Mouse (Mus musculus) forebrain, embryonic 11.5 days (tissue): ENCODE measurements at regions not wholly inside any gene's neighbourhood (a gene's known extent, or its start where the extent isn't known, plus 50 kb on each side); places are given as distances from the start of the nearest gene placed in this dataset.
A peak's percentile ranks its signal among the peaks of the same experiment; 100 is the strongest.

Experiments used
- ATAC-seq: fragments of 200-750 bp; cut with Nextera tagmentation; replicated peaks from 2 replicates; pipeline ENCODE4 v1.8.0; 2017; ENCODE audit warnings: moderate TSS enrichment; ENCODE audit not compliant: low FRiP score
- DNase-seq: peaks from one replicate; pipeline ENCODE4 v3.0.0-alpha.2; 2017; ENCODE audit warnings: low spot score
- H3K27ac ChIP-seq: fragments of 300-500 bp; sonication (generic); 2 replicates; pipeline ENCODE4 v1.5.1; 2014; ENCODE audit warnings: low read depth, low read length
- H3K27me3 ChIP-seq: fragments of 300-500 bp; sonication (generic); 2 replicates; pipeline ENCODE4 v1.6.1; 2014; ENCODE audit warnings: mild to moderate bottlenecking, low read length, mixed read lengths; ENCODE audit not compliant: control insufficient read depth, insufficient read depth
- H3K36me3 ChIP-seq: fragments of 300-500 bp; sonication (generic); 2 replicates; pipeline ENCODE4 v1.6.1; 2014; ENCODE audit warnings: mild to moderate bottlenecking, low read length, moderate library complexity, mixed read lengths; ENCODE audit not compliant: control insufficient read depth, insufficient read depth
- H3K4me1 ChIP-seq: fragments of 300-500 bp; sonication (generic); replicated peaks from 2 replicates; pipeline ENCODE4 v1.6.1; 2014; ENCODE audit warnings: low read length, mixed read lengths; ENCODE audit not compliant: control insufficient read depth, insufficient read depth
- H3K4me2 ChIP-seq: fragments of 300-500 bp; sonication (generic); 2 replicates; pipeline ENCODE4 v1.6.1; 2014; ENCODE audit warnings: low read depth, mild to moderate bottlenecking, low read length, moderate library complexity, mixed read lengths; ENCODE audit not compliant: severe bottlenecking
- H3K4me3 ChIP-seq: fragments of 300-500 bp; sonication (generic); 2 replicates; pipeline ENCODE4 v1.5.1; 2014; ENCODE audit warnings: low read depth, low read length
- H3K9ac ChIP-seq: fragments of 300-500 bp; sonication (generic); 2 replicates; pipeline ENCODE4 v1.6.1; 2014; ENCODE audit warnings: low read length
- H3K9me3 ChIP-seq: fragments of 300-500 bp; sonication (generic); 2 replicates; pipeline ENCODE4 v1.6.1; 2016; ENCODE audit warnings: low read length, mixed read lengths; ENCODE audit not compliant: control insufficient read depth
- WGBS: fragments of 180-500 bp; shearing (Covaris S2); extraction: QIAGEN DNeasy Blood & Tissue Kit; methylation state at CpG from one replicate; pipeline ENCODE4 v1.1.7; 2014; 5-methylcytosine and 5-hydroxymethylcytosine counted together

GRCm38 (mm10) chr1:61139984-61140648, 162.4 kb downstream of the Icos start:
- peaks cover 15% of the 10 kb centered on the region for H3K4me1 ChIP-seq
- H3K27me3 ChIP-seq, result no peaks in the 10 kb centered on the region
- no peaks in the 10 kb centered on the region for H3K9me3 ChIP-seq
- peak overlapping the region; percentile 24; the same call in 1 of the 2 replicates for H3K9ac ChIP-seq
- H3K4me3 ChIP-seq, result no peak overlapping the region
- H3K36me3 ChIP-seq, result no peaks in the 10 kb centered on the region
- 32% methylated on average over 10 of the region's 10 CpGs for WGBS
- H3K4me2 ChIP-seq, result no peak overlapping the region; the same call in 1 of the 2 replicates
- DNase-seq (no peak), ATAC-seq (peak; percentile 67; the same call in 1 of the 2 replicates)
- H3K27ac ChIP-seq, result peak overlapping the region; percentile 26; the same call in 1 of the 2 replicates

GRCm38 (mm10) chr1:61140870-61141591, 163.3 kb downstream of the Icos start:
- no peak overlapping the region for H3K9ac ChIP-seq
- no peak overlapping the region for H3K4me3 ChIP-seq
- 11% methylated on average over 9 of the region's 9 CpGs for WGBS
- no peaks in the 10 kb centered on the region for H3K36me3 ChIP-seq
- H3K27ac ChIP-seq, result no peak overlapping the region
- ATAC-seq (no peak), DNase-seq (no peak)
- H3K4me2 ChIP-seq, result no peak overlapping the region
- H3K27me3 ChIP-seq, result no peaks in the 10 kb centered on the region
- H3K9me3 ChIP-seq, result no peaks in the 10 kb centered on the region
- H3K4me1 ChIP-seq, result peaks cover 15% of the 10 kb centered on the region

GRCm38 (mm10) chr1:61141592-61141930, 163.8 kb downstream of the Icos start:
- Histone ChIP-seq H3K4me2 (no peak overlapping the region), H3K36me3 (no peaks in the 10 kb centered on the region), H3K4me3 (no peak overlapping the region), H3K4me1 (peaks cover 15% of the 10 kb centered on the region), H3K27ac (no peak overlapping the region), H3K9me3 (no peaks in the 10 kb centered on the region), H3K27me3 (no peaks in the 10 kb centered on the region), H3K9ac (no peak overlapping the region)
- DNase-seq, result no peak
- no peak for ATAC-seq
- 39% methylated on average over 2 of the region's 2 CpGs for WGBS

- 53% methylated on average over 9 of the region's 9 CpGs for WGBS
- no peak overlapping the region for H3K9ac ChIP-seq
- H3K4me3 ChIP-seq, result no peak overlapping the region
- H3K4me2 ChIP-seq, result no peak overlapping the region
- H3K9me3 ChIP-seq, result no peaks in the 10 kb centered on the region
- no peak for DNase-seq
- no peaks in the 10 kb centered on the region for H3K36me3 ChIP-seq
- no peak overlapping the region for H3K27ac ChIP-seq
- H3K4me1 ChIP-seq, result peaks cover 15% of the 10 kb centered on the region
- H3K27me3 ChIP-seq, result no peaks in the 10 kb centered on the region
- no peak for ATAC-seq
These were observed 164.2 kb downstream of the Icos start for GRCm38 (mm10) chr1:61141952-61142351.

GRCm38 (mm10) chr1:61143030-61143753, 165.5 kb downstream of the Icos start:
- WGBS, result 38% methylated on average over 14 of the region's 14 CpGs
- H3K4me2 ChIP-seq, result 0 out of 2 replicates have a peak overlapping the region, but pooled peaks have one; percentile 9
- no peaks in the 10 kb centered on the region for H3K27me3 ChIP-seq
- H3K9me3 ChIP-seq, result no peaks in the 10 kb centered on the region
- no peak overlapping the region for H3K27ac ChIP-seq
- H3K4me3 ChIP-seq, result no peak overlapping the region
- H3K4me1 ChIP-seq, result peaks cover 12% of the 10 kb centered on the region
- DNase-seq, result no peak
- ATAC-seq, result no peak
- no peak overlapping the region; the same call in 1 of the 2 replicates for H3K9ac ChIP-seq
- no peaks in the 10 kb centered on the region for H3K36me3 ChIP-seq

DNA sequence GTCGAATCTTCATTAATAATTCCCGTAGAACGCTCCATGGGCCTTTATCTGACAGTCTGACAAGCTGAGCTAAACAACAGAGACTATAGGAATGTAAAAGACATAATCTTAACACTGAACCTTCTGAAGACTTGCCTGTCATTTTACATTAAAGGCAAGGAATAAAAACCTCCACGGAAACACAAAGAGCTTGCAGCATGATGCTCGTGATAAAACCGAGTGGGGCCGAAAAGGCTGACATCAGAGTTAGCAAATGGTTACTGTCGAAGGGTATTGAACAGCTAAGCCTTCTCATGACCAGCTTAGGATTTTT, 166.0 kb downstream of the Icos start:
- Histone ChIP-seq H3K4me1 (peaks cover 12% of the 10 kb centered on the region), H3K9me3 (no peaks in the 10 kb centered on the region), H3K9ac (no peak overlapping the region; the same call in 1 of the 2 replicates), H3K27ac (no peak overlapping the region), H3K4me3 (no peak overlapping the region), H3K36me3 (no peaks in the 10 kb centered on the region), H3K4me2 (no peak overlapping the region), H3K27me3 (no peaks in the 10 kb centered on the region)
- no peak for DNase-seq
- no peak for ATAC-seq
- WGBS, result 65% methylated on average over 8 of the region's 8 CpGs

DNA sequence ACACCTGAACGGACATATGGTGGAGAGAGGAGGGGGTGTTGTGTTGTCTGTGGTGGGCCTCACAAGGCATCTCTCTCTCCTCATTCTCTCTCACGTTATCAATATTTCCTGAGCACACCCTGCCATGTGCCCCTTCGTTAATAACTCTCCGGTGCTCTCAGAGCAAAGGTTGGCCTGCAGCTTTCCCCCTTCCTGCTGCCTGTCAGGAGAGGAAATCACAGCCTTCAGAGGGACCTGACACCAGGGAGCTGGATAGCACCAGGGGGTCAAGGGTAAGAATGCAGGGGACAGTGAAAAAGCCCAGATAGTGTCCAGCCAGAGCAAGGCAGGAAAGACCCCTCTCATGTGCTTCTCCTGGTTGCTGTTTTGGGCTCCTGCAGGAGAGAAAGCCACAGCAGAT, 167.3 kb downstream of the Icos start:
- Histone ChIP-seq H3K27me3 (no peaks in the 10 kb centered on the region), H3K9ac (peak overlapping the region; percentile 7; the same call in 1 of the 2 replicates)

GRCm38 (mm10) chr1:61145572-61145971, 167.8 kb downstream of the Icos start:
- ATAC-seq (0 out of 2 replicates have a peak, but pooled peaks have one; percentile 46), DNase-seq (no peak)
- Histone ChIP-seq H3K27ac (peak overlapping the region; percentile 47; the same call in 1 of the 2 replicates), H3K36me3 (no peaks in the 10 kb centered on the region), H3K4me2 (no peak overlapping the region), H3K9ac (no peak overlapping the region; the same call in 1 of the 2 replicates), H3K4me3 (no peak overlapping the region), H3K4me1 (peaks cover 7% of the 10 kb centered on the region; the same call in 1 of the 2 replicates), H3K9me3 (no peaks in the 10 kb centered on the region), H3K27me3 (no peaks in the 10 kb centered on the region)
- 48% methylated on average over 7 of the region's 7 CpGs for WGBS

More for the DNA sequence above, 167.3 kb downstream of the Icos start:
- Histone ChIP-seq H3K36me3 (no peaks in the 10 kb centered on the region), H3K9me3 (no peaks in the 10 kb centered on the region), H3K4me2 (no peak overlapping the region), H3K4me3 (no peak overlapping the region), H3K27ac (peak overlapping the region; percentile 47; the same call in 1 of the 2 replicates), H3K4me1 (peaks cover 9% of the 10 kb centered on the region)
- no peak for ATAC-seq
- no peak for DNase-seq
- 55% methylated on average over 4 of the region's 4 CpGs for WGBS
